Mouse (Mus musculus) hindbrain, embryonic 14.5 days (tissue): ENCODE measurements at regions not wholly inside any gene's neighbourhood (a gene's known extent, or its start where the extent isn't known, plus 50 kb on each side); places are given as distances from the start of the nearest gene placed in this dataset.
"Not testable (repeated sequence)": the region's sequence is repeated elsewhere in the genome, so short reads cannot be mapped to it uniquely, and the experiment has no call there.

Source experiments
- ATAC-seq: fragments of 200-750 bp; cut with Nextera tagmentation; 2 replicates; pipeline ENCODE4 v1.8.0; 2017; ENCODE audit warnings: moderate number of reproducible peaks, mild to moderate bottlenecking, moderate TSS enrichment, moderate library complexity; ENCODE audit not compliant: low FRiP score
- DNase-seq: peaks from one replicate; pipeline ENCODE4 v3.0.0-alpha.2; 2015; ENCODE audit warnings: low spot score
- H3K27ac ChIP-seq: fragments of 300-500 bp; sonication (generic); 2 replicates; pipeline ENCODE4 v1.5.1; 2014; ENCODE audit warnings: mild to moderate bottlenecking, moderate library complexity
- H3K27me3 ChIP-seq: fragments of 300-500 bp; sonication (generic); 2 replicates; pipeline ENCODE4 v1.6.1; 2014; ENCODE audit warnings: mild to moderate bottlenecking, low read length, mixed read lengths; ENCODE audit not compliant: control insufficient read depth, insufficient read depth
- H3K36me3 ChIP-seq: fragments of 300-500 bp; sonication (generic); replicated peaks from 2 replicates; pipeline ENCODE4 v1.6.1; 2014; ENCODE audit not compliant: control insufficient read depth, insufficient read depth
- H3K4me1 ChIP-seq: fragments of 300-500 bp; sonication (generic); replicated peaks from 2 replicates; pipeline ENCODE4 v1.6.1; 2014; ENCODE audit warnings: antibody characterized with exemption, low read length, mixed read lengths; ENCODE audit not compliant: control insufficient read depth, insufficient read depth
- H3K4me2 ChIP-seq: fragments of 300-500 bp; sonication (generic); replicated peaks from 2 replicates; pipeline ENCODE4 v1.6.1; 2014; ENCODE audit warnings: mild to moderate bottlenecking, moderate library complexity
- H3K4me3 ChIP-seq: fragments of 300-500 bp; sonication (generic); replicated peaks from 2 replicates; pipeline ENCODE4 v1.5.1; 2014; ENCODE audit warnings: mild to moderate bottlenecking, low read length
- H3K9ac ChIP-seq: fragments of 300-500 bp; sonication (generic); 2 replicates; pipeline ENCODE4 v1.6.1; 2014
- H3K9me3 ChIP-seq: fragments of 300-500 bp; sonication (generic); 2 replicates; pipeline ENCODE4 v1.6.1; 2016; ENCODE audit warnings: low read length; ENCODE audit not compliant: control insufficient read depth
- WGBS: fragments of 180-500 bp; shearing (Covaris S2); extraction: QIAGEN DNeasy Blood & Tissue Kit; methylation state at CpG from one replicate; pipeline ENCODE4 v1.1.7; 2014; 5-methylcytosine and 5-hydroxymethylcytosine counted together

DNA sequence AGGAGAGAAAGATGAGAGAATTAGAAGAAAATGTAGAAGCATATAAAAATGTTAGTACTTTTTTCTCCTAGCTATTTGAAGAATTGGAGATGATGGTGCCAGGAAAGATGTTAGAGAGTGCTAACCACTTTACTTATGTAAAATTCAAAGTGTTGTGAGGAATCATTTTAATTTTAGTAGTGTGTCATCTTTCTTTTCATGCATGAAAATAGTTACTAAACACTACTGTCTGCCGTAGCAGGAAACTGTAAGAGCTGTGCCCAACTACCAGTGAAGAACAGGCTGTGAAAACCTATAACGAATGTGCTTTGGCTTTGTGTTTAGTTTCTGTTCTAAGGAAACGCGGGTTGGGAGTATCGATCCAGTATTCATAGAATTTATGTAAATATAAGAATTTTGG lies 403.1 kb downstream of the Zpld1 start:
- DNase-seq: no peak

DNA sequence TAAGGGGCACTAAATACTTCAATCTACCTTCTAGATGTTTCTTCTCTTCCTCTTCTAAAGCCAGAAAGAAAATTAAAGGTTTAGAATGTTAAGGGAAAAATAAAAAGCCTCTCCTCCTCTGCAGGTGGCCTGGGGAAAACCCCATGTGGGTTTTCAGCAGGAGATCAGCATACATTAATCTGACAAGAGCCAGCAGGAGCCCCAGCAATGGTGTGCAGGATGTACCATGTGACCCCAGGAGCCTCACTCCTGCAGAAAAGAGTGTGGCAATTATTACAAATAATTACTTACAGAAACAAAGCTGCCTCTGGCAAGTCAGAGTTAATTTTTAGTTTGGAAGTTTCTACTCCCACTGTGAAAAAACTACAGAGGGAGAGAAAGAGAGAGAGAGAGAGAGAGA lies 440.4 kb downstream of the Zpld1 start:
- Histone ChIP-seq H3K4me2 (no peak overlapping the region), H3K4me1 (0 out of 2 replicates have a peak, but pooled peaks cover 4% of the 10 kb centered on the region), H3K27me3 (no peaks in the 10 kb centered on the region), H3K4me3 (no peak overlapping the region), H3K9ac (no peak overlapping the region), H3K27ac (no peak overlapping the region), H3K36me3 (no peaks in the 10 kb centered on the region), H3K9me3 (no peaks in the 10 kb centered on the region)
- no peak for ATAC-seq
- DNase-seq: no peak

More for the DNA sequence above, 403.1 kb downstream of the Zpld1 start:
- H3K9me3 ChIP-seq: no peaks in the 10 kb centered on the region
- no peak overlapping the region for H3K9ac ChIP-seq
- 93% methylated on average over 5 of the region's 5 CpGs for WGBS
- no peaks in the 10 kb centered on the region for H3K36me3 ChIP-seq
- no peak overlapping the region for H3K4me2 ChIP-seq
- H3K27ac ChIP-seq: no peak overlapping the region
- no peak overlapping the region for H3K4me3 ChIP-seq
- ATAC-seq: no peak
- no peaks in the 10 kb centered on the region for H3K4me1 ChIP-seq
- no peaks in the 10 kb centered on the region for H3K27me3 ChIP-seq

DNA sequence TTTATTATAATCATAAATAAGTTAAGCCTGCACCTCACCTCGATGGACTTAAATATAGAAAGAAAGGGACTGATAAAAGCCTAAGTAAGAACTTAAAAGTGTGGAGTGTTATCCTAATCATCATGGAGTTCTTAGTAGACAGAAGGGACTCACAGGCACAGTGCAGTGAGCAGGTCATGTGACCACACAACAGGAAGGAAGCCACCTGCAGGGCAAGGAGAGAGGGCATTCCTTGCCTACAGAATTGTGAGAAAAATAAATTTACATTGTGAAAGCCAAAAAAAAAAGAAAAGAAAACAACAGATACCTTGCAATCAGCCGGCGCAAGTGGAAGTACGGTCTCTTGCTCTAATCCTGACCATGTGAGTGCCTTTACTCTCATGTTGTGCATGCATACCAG lies 454.8 kb downstream of the Zpld1 start:
- ATAC-seq, H3K9ac ChIP-seq, H3K4me1 ChIP-seq, H3K4me3 ChIP-seq, H3K9me3 ChIP-seq, H3K27me3 ChIP-seq, H3K4me2 ChIP-seq, DNase-seq, H3K36me3 ChIP-seq, H3K27ac ChIP-seq: not testable (repeated sequence)
- 97% methylated on average over 3 of the region's 4 CpGs for WGBS
